10 mouse cellular contexts compared by ENCODE assay signal in the genomic region with DNA sequence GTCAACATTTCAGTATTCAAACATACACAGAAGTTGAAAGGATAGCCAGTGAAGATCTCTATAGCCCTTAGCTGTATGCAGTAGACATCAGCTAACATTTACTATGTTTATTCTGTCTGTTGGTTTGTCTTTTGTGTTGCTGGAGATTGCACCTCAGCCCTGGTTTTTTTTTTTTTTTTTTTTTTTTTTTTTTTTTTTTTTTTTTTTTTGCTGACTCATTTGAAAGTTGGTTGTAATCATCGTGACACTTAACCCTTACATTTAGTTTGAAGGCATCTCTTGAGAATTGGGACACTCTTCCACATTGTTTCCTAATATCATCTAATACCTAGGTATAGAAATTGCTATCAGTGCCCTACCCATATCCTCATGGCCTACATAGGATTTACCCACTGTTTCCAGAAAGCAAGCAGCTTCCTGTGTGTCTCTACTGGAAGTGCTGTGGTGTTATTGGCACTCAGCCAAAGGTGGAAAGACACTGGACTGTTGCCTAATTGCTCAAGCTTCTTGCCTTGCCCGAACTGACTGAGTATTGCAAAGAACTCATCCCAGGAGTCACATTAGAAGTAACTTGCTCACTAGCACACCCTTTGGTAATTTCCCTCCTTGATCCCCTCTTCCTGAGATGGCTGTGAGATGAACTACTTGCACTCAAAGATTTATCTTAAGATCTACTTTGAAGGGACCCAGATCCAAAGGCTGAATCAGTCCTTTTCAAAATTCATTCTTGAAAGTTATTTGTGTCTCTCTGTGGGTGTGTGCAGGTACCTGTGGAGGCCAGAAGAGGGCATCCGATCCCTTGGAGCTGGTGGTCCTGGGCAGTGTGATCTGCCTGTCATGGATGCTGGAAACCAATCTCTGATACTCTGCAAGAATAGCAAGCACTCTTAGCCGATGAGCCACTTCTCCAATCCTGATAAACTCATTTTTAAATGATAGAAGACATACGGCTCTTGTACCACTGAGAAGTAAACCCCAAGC. TPM values are rescaled to one million over a fixed set of nuclear protein-coding genes. Genes with fewer than 3 reads are reported as not detected.
DNase-seq lines count a peak whose midpoint lies in the region; ATAC-seq and TF ChIP-seq lines count a peak whose summit lies in the region.
"Had no signal": no experiment of that assay in that cellular context is flagged by ENCODE, and none has a peak within 500 bp of the region (broad histone marks: within the 10 kb centered on the region; RNA-seq: fewer than 3 reads in every experiment).

No protein-coding gene starts in this region.

- intact Hi-C loops in heart, adult 2 months (cut with DNase I): loop anchor here (2.0 kb wide), 1 partner anchor 45 kb away; no protein-coding TSS in a partner anchor
- intact Hi-C loops in heart, postnatal 25 days (cut with DNase I): loop anchor here (5.0 kb wide), 1 partner anchor 47 kb away; no protein-coding TSS in a partner anchor

- H3K4me2 ChIP-seq in midbrain, embryonic 16.5 days (ENCODE audit: low read length): no peak overlapping the region
- H3K4me2 ChIP-seq: forebrain, embryonic 13.5 days; limb, embryonic 15.5 days had no signal

- no peaks in the 10 kb centered on the region for H3K27me3 ChIP-seq in heart, adult 2 months (ENCODE audit: control insufficient read depth, insufficient read depth, low read length)
- H3K27me3 ChIP-seq in ES-Bruce4 (ENCODE audit: control insufficient read depth, insufficient read depth, low read length, poor library complexity, severe bottlenecking): no peaks in the 10 kb centered on the region
- H3K27me3 ChIP-seq in midbrain, embryonic 16.5 days (ENCODE audit: control insufficient read depth, insufficient read depth, low read depth, low read length): no peaks in the 10 kb centered on the region
- H3K27me3 ChIP-seq: forebrain, embryonic 13.5 days; limb, embryonic 15.5 days had no signal

- no peaks in the 10 kb centered on the region; the same call in 1 of the 2 replicates for H3K36me3 ChIP-seq in heart, adult 2 months (ENCODE audit: control insufficient read depth, insufficient read depth, low read length)
- H3K36me3 ChIP-seq in ES-Bruce4 (ENCODE audit: control insufficient read depth, insufficient read depth, low read length, poor library complexity, severe bottlenecking): no peaks in the 10 kb centered on the region
- H3K36me3 ChIP-seq in midbrain, embryonic 16.5 days (ENCODE audit: control insufficient read depth, insufficient read depth, low read length): no peaks in the 10 kb centered on the region
- H3K36me3 ChIP-seq: limb, embryonic 15.5 days had no signal

- H3K27ac ChIP-seq in heart, adult 2 months: no peak overlapping the region
- H3K27ac ChIP-seq in ES-Bruce4 (ENCODE audit: insufficient read depth, low read length): no peak overlapping the region
- no peak overlapping the region for H3K27ac ChIP-seq in midbrain, embryonic 16.5 days (ENCODE audit: low read length)
- H3K27ac ChIP-seq: forebrain, embryonic 13.5 days; limb, embryonic 15.5 days had no signal

- H3K9me3 ChIP-seq in ES-Bruce4 (replicated peaks; ENCODE audit: control insufficient read depth, insufficient read depth, low read length, poor library complexity, severe bottlenecking): no peaks in the 10 kb centered on the region
- no peaks in the 10 kb centered on the region for H3K9me3 ChIP-seq in midbrain, embryonic 16.5 days (replicated peaks; ENCODE audit: control insufficient read depth, low read length, poor library complexity, severe bottlenecking)
- H3K9me3 ChIP-seq: forebrain, embryonic 13.5 days; limb, embryonic 15.5 days had no signal

- WGBS in heart, adult 2 months: 44% methylated on average over 5 of the region's 5 CpGs
- 74% methylated on average over 5 of the region's 5 CpGs for WGBS in midbrain, embryonic 16.5 days

- no peak for TF ChIP-seq POLR2A in heart, adult 2 months (IDR thresholded peaks at IDR 0.05; ENCODE audit: insufficient read depth, low read depth, low read length)
- TF ChIP-seq POLR2A in ES-Bruce4 (IDR thresholded peaks at IDR 0.05; ENCODE audit: insufficient read depth, low read length): no peak

- TF ChIP-seq CTCF in heart, adult 2 months (IDR thresholded peaks at IDR 0.05): peak; percentile 65
- peak; percentile 79 for TF ChIP-seq CTCF in ES-Bruce4 (IDR thresholded peaks at IDR 0.05; ENCODE audit: low read depth, low read length)

- no peak overlapping the region for H3K4me3 ChIP-seq in heart, adult 2 months
- no peak overlapping the region for H3K4me3 ChIP-seq in ES-Bruce4 (ENCODE audit: low read depth, low read length)
- no peak overlapping the region for H3K4me3 ChIP-seq in midbrain, embryonic 16.5 days (ENCODE audit: low read depth, low read length)
- H3K4me3 ChIP-seq: forebrain, embryonic 13.5 days; limb, embryonic 15.5 days had no signal

- no peaks in the 10 kb centered on the region for H3K79me2 ChIP-seq in heart, adult 2 months (replicated peaks; ENCODE audit: control insufficient read depth, insufficient read depth, low read length)

- H3K4me1 ChIP-seq in heart, adult 2 months (ENCODE audit: control insufficient read depth, insufficient read depth, low read length): peaks cover 5% of the 10 kb centered on the region
- H3K4me1 ChIP-seq in ES-Bruce4 (ENCODE audit: control insufficient read depth, insufficient read depth, low read length): no peaks in the 10 kb centered on the region
- no peaks in the 10 kb centered on the region for H3K4me1 ChIP-seq in midbrain, embryonic 16.5 days (ENCODE audit: control insufficient read depth, insufficient read depth, low read length)
- H3K4me1 ChIP-seq: forebrain, embryonic 13.5 days; limb, embryonic 15.5 days had no signal

- ATAC-seq in midbrain, embryonic 16.5 days: no peak
- ATAC-seq: forebrain, embryonic 13.5 days had no signal

- TF ChIP-seq EP300 in heart, adult 2 months (IDR thresholded peaks at IDR 0.05; ENCODE audit: insufficient read depth, low read depth, low read length): no peak
- no peak for TF ChIP-seq EP300 in ES-Bruce4 (IDR thresholded peaks at IDR 0.05; ENCODE audit: insufficient read depth, low read depth, low read length)

- DNase-seq in heart, adult 2 months: peak in 1 of 2 experiments; percentile 26
- DNase-seq in heart, postnatal 25 days (ENCODE audit: low spot score): no peak
- DNase-seq in c-Kit-positive CD71-negative TER-119-negative erythroid progenitor cells, embryonic 14.5 days (ENCODE audit: low read depth): peak; percentile 22
- DNase-seq in lung, postnatal 14 days: peak; percentile 62
- DNase-seq in neural tube, embryonic 10.5 days (ENCODE audit: extremely low spot score, low spot score): no peak
- DNase-seq in gastrocnemius, adult 8-10 months (ENCODE audit: low spot score in 2 of 2): no peak

- no peak overlapping the region for H3K9ac ChIP-seq in heart, adult 2 months (ENCODE audit: low read depth, low read length)
- no peak overlapping the region for H3K9ac ChIP-seq in ES-Bruce4 (ENCODE audit: low read depth, poor library complexity, severe bottlenecking)
- H3K9ac ChIP-seq in midbrain, embryonic 16.5 days (ENCODE audit: low read depth, low read length): no peak overlapping the region
- H3K9ac ChIP-seq: forebrain, embryonic 13.5 days; limb, embryonic 15.5 days had no signal

RNA-seq across cellular contexts. Expression of gene Tmigd1, which starts 1.9 kb away (rescaled TPM):
- total RNA-seq in heart, adult 2 months (2021): under 1 TPM; 0.47 to 0.57 TPM
- 0.16 and 0.20 TPM in 2 replicates for polyA plus RNA-seq in heart, adult 2 months (2012; rRNA removed)
- under 1 TPM; 0.45 to 0.47 TPM for total RNA-seq in heart, postnatal 25 days (2021)
- not detected in 2 replicates for polyA plus RNA-seq in ES-Bruce4 (2011; ENCODE audit: insufficient read depth, insufficient read length, low read depth, missing spikeins)
- not detected for total RNA-seq in gastrocnemius, adult 8-10 months (2022)
- polyA plus RNA-seq in midbrain, embryonic 16.5 days (2015; fragmentation: Nextera tagmentation; extraction: Ambion mirVana): not detected in 2 replicates

RNA-seq across cellular contexts. Expression of gene Blmh, which starts 24.6 kb away (rescaled TPM):
- 10 to 100 TPM; 27.6 to 32.7 TPM for total RNA-seq in heart, adult 2 months (2021)
- polyA plus RNA-seq in heart, adult 2 months (2012; rRNA removed): 12.9 and 18.4 TPM in 2 replicates
- total RNA-seq in heart, postnatal 25 days (2021): 10 to 100 TPM; 36.8 to 41.5 TPM
- 133 and 141 TPM in 2 replicates for polyA plus RNA-seq in ES-Bruce4 (2011; ENCODE audit: insufficient read depth, insufficient read length, low read depth, missing spikeins)
- 10 to 100 TPM; 22.9 to 25.4 (median 24.0) TPM for total RNA-seq in gastrocnemius, adult 8-10 months (2022)
- 139 and 151 TPM in 2 replicates for polyA plus RNA-seq in midbrain, embryonic 16.5 days (2015; fragmentation: Nextera tagmentation; extraction: Ambion mirVana)

RNA-seq across cellular contexts. Expression of gene Cpd, which starts 53.2 kb away (rescaled TPM):
- 10 to 100 TPM; 34.8 to 39.7 TPM for total RNA-seq in heart, adult 2 months (2021)
- polyA plus RNA-seq in heart, adult 2 months (2012; rRNA removed): 16.8 and 34.5 TPM in 2 replicates
- total RNA-seq in heart, postnatal 25 days (2021): 10 to 100 TPM; 36.7 to 43.9 TPM
- 30.1 and 30.9 TPM in 2 replicates for polyA plus RNA-seq in ES-Bruce4 (2011; ENCODE audit: insufficient read depth, insufficient read length, low read depth, missing spikeins)
- 10 to 100 TPM; 26.9 to 31.3 (median 28.8) TPM for total RNA-seq in gastrocnemius, adult 8-10 months (2022)
- polyA plus RNA-seq in midbrain, embryonic 16.5 days (2015; fragmentation: Nextera tagmentation; extraction: Ambion mirVana): 6.1 and 6.2 TPM in 2 replicates

Comparison
In these comparisons a context has a peak if more than half of its experiments do, and no peak if none do; other contexts are left out.
1. DNase-seq: peak in c-Kit-positive CD71-negative TER-119-negative erythroid progenitor cells, embryonic 14.5 days (single experiment) and lung, postnatal 14 days (single experiment); none in heart, postnatal 25 days (single experiment), neural tube, embryonic 10.5 days (single experiment) and gastrocnemius, adult 8-10 months (0 of 2).